Mouse (Mus musculus) frontal cortex, postnatal 25 days (tissue): Measurements from ENCODE around the gene Lgals7.

Experiments
- DNase-seq, 2 experiments: peaks; one replicate each; pipeline ENCODE4 v3.0.0; 2022; ENCODE audit warnings: low spot score in 2 of 2

Lgals7 gene

GRCm38 (mm10) chr7:28830981-28831380 is 32.7 kb upstream of the Lgals7 start:
- no peak for DNase-seq

GRCm38 (mm10) chr7:28831411-28832125 is 32.1 kb upstream of the Lgals7 start:
- DNase-seq, result no peak

- no peak for DNase-seq
Observed at GRCm38 (mm10) chr7:28832137-28832536, 31.5 kb upstream of the Lgals7 start.

GRCm38 (mm10) chr7:28833723-28834347 is 29.8 kb upstream of the Lgals7 start, which contains the start of gene Lgals4:
Lgals4 (plus strand) TSS chr7:28833854.
- DNase-seq, result no peak

- DNase-seq, result no peak
Observed at GRCm38 (mm10) chr7:28836936-28837335, 26.7 kb upstream of the Lgals7 start.

- DNase-seq, result no peak
Observed at GRCm38 (mm10) chr7:28838331-28838730, 25.3 kb upstream of the Lgals7 start.

- DNase-seq, result no peak
Observed at GRCm38 (mm10) chr7:28847273-28847672, 16.4 kb upstream of the Lgals7 start.

GRCm38 (mm10) chr7:28849700-28850236 is 13.9 kb upstream of the Lgals7 start:
- DNase-seq, result no peak

GRCm38 (mm10) chr7:28850642-28851041 is 13.0 kb upstream of the Lgals7 start:
- DNase-seq, result no peak

- DNase-seq, result no peak
Observed at GRCm38 (mm10) chr7:28859953-28860352, 3.7 kb upstream of the Lgals7 start.

GRCm38 (mm10) chr7:28860898-28861297 is 2.8 kb upstream of the Lgals7 start:
- no peak for DNase-seq

GRCm38 (mm10) chr7:28862817-28863499 is 695 bp upstream of the Lgals7 start:
- no peak for DNase-seq

- no peak for DNase-seq
Observed at GRCm38 (mm10) chr7:28864288-28864750, 666 bp downstream of the Lgals7 start.

- DNase-seq, result peak; percentile 65 to 79
Observed at GRCm38 (mm10) chr7:28865481-28866300, 2.0 kb downstream of the Lgals7 start.

- DNase-seq, result no peak
Observed at GRCm38 (mm10) chr7:28866769-28867507, 3.3 kb downstream of the Lgals7 start.

GRCm38 (mm10) chr7:28867508-28868340 is 4.1 kb downstream of the Lgals7 start:
- DNase-seq, result peak in 1 of 2 experiments; percentile 59

- DNase-seq, result no peak
Observed at GRCm38 (mm10) chr7:28870901-28871664, 7.4 kb downstream of the Lgals7 start.

- DNase-seq, result no peak
Observed at GRCm38 (mm10) chr7:28874565-28874964, 10.9 kb downstream of the Lgals7 start.

GRCm38 (mm10) chr7:28876099-28876498 is 12.4 kb downstream of the Lgals7 start:
- no peak for DNase-seq
